Mouse (Mus musculus) spleen, adult 12 weeks (tissue): ENCODE results near the gene Spats2l.

Source experiments
- DNase-seq: peaks from one replicate; pipeline ENCODE4 v3.0.0; 2022; ENCODE audit warnings: low spot score

The Spats2l gene

DNA sequence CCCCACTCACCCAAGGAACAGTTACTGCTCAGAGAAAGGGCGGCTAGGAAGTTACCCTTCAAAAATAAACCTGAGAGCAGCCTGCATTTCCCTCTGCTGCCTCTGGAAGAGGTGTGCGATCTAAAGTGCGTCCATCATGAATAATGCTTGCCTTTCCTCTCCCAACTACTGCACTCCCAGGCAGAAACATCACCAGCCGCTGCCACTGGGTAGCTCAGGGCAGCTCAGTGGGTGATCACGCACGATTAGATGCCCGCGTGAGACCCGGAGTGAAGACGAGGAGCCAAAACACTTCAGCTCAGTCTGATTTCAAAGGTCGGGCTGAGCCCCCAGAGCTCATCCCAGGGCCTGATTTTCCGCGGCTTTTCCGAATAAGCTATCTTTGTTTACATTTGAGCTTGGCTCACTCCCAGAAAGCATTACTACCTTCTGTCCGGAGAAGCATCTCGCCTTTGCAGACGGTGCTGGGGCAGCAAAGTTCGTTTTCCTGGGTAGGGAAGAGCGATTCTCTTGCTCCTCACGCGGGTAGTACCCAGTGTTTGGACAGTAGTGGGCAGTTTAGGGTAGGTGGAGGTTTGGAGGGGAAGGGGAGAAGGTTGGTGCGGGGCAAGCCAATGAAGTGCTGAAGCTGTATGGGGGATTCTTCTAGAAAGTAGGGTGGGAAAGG is at the start of gene Spats2l:
Gene Spats2l (plus strand): TSS at position 162 of the 667 bp plus-strand sequence.
- no peak for DNase-seq

DNA sequence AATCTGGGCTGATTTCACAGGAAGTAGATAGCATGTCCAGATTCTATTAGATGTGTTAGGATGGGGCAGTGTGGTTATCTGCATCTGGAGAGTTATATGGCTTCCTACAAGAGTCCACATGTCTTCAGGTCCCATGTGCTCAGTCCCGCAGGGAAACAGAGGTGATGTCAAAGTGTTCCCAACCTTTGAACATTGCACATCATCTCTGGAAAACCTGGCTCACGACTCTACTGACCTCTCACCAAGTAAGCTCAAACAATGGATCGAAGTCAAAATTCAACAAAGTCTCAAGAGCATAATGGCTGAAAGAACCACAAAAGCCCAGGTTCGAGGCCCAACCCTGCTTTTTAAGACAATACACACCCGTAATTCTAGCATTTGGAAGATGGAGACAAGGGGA is 48.7 kb upstream of the Spats2l start:
- no peak for DNase-seq

DNA sequence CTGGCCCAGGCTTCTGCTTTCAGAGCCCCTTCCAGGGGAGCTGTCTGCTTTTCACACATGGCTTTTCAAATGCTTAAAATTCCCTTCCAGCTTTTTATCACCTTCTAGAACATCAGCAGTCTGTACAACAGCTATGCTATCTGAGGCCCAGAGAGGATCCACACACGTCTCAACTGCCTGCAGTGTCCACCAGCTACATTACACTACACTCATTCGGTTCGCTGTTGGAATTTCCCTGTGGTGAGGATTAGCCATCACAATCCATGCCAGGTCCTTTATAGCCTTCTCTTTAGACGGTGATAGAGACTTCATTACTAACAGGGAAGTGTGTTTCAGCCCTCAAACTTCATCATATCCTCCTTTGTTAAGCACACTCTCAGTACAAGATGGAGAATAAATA is 38.1 kb upstream of the Spats2l start:
- no peak for DNase-seq

DNA sequence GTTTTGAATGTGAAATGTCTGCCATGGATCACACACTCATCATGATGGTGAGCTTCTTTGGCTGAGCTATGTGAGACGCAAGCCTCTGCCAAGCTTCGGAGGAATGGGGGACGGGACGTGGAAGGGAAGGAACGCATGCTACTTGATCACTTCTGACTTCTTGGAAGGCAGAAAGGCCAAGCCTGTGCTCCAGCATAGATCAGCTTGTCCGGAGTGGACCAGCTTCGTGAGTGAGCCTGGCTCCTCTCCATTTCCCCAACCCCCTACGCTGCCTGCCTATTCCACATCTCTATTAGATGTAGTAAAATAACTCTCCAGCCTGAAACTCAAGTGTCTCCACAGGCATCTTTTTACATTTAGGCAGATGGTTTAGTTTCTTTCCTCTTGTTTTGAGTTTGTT is 32.2 kb upstream of the Spats2l start:
- DNase-seq = no peak

DNA sequence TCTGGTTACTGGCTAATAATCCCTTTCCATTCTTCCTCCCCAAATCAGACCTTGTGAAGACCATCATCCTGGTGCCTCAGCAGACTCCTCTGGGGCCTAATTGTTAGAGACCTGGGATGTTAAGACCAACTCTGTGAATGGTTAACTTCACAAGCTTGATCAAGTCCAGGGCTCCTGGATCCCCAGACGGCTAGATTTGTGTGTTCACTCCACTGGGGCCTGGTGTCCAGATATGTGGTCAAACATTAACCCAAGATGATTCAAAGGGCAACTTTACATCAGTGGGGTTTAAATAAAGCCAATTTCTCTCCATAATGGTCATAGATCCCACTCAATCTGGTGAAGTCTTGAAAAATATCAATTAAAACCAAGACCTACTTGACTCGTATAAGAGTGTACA is 31.7 kb upstream of the Spats2l start:
- no peak for DNase-seq

DNA sequence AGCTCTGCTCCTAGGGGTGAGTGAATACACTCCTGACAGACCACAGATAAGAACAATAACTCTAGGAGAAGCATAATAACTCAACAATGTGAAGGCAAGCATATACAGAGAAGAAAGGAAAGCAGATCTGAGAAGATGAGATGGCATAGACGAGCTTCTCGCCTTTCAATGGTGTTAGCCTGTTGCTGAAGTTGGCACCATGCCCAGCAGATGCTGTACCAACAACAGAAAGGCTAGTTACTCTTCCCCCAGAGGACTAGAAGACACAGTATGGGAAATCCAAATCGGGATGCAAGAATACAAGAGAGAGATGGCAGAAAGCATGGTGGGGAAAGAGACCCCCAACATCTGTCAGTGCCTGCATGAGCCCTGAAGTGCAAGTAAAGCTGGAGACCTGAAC is 22.2 kb upstream of the Spats2l start:
- no peak for DNase-seq

DNA sequence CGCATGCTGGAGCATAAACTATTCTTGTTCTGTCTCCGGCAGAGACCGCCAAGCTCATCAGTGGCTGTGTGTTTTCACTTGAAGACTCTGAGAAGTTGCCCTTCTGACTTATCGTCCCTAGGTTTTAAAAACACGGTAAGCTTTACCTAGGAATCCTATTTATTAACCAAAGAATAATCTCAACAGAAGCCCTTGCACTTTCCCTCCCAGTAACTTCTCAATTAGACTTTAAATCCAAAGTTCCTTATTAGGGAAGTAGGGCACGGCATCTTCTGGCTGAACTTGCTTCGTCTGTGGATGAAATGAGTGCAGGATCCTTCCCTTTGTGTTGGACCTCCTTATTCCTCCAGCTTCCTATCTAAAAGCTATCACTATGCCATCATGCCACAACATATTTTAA is 7.6 kb upstream of the Spats2l start:
- no peak for DNase-seq

DNA sequence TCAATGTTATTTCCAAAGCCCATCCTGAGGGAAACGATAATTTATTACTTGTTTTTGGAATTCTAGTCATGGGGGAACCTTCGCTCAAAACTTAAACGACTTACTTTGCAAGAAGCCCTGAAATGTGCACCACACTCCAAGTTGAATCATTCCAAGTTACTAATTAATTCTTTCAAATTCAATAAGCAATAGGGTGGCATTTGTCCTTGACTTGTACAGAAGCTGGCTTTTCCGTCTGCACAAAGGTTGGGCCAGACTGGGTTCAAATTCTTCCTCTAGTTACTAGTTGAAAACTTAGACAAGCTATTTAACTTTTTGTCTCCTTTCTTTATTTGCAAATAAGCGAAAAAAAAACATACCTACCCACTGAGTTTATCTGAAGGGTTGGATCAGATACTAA is 636 bp upstream of the Spats2l start:
- no peak for DNase-seq

DNA sequence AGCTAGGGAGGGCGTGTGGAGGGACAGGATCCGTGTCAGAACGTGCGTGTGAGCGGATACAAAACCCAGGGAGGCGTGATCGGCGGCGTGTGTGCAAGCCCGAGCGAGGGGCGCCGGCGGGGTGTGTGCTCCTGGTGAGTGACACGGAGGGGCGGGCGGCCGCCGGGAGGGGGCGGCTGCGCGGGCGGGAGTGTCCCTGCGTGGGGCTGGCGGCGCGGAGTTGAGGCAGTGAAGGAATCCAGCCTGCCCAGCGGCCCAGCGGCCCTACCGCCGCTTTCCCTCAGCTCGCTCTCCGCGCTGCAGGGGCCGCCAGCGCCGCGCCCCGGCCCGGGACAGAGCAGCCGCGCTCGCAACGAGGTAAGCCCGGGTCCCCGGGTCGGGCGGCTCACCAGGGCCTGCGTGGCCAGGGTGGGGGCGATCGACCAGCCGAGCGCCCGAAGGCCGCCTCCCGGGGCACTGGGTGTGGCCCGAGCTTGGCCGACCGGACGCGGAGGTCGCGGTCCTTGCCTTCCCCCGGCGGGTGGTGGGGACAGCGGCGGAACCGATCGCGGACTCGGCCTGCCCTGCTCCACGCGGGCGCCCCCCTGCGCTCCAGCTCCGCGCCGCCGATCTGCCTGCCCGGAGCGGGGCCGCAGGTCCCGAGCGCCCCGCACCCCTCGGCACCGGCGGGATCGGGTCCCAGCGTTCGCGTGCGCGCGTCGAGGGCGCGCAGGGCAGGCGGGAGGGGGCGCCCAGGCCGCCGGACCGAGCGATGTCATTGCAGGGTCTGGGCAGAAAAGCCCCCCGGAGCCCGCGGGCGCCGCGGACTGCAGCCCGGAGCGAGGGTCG is 920 bp downstream of the Spats2l start:
- no peak for DNase-seq

DNA sequence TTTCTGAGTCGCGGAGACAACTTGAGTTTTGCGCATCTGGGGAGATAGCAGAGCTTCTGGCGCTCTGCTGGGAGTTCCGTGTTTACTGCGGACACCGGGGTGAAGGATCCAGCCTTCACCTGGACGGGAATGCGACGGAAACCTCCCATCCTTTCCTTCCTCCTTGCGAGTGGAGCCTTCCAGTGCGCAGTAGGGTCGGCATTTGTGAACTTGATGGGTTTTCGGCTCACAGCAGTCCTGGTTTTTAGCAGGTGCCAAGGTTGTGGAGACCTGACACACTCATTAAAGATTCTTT is 1.5 kb downstream of the Spats2l start:
- no peak for DNase-seq

DNA sequence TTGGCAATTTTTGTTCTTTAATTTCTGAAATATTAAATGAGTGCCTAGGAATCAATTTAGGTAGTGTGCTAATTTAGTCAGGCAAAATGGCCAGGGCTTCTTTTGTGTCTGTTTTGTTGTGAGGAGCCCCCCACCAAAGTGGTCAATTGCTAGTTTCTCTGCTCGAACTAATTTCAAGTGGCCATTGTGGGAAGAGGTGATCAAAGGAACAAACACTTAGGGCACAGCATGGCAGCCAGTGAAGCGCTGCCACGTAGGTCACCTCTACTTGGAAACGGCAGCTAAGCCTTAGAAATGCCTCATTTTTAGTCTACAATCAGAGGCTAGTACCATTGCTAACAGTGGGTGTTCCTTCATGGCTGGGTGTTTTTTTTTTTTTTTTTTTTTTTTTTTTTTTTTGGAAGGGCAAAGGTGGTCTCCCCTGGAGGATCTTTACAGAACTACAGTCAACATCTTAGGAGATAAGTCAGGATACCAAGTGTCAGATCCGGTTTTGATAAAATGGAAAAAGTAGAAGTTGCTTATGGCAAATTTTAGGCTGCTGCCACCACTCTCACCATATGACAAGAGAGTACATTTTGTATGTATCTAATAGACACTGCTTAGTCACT is 2.8 kb downstream of the Spats2l start:
- DNase-seq = no peak

DNA sequence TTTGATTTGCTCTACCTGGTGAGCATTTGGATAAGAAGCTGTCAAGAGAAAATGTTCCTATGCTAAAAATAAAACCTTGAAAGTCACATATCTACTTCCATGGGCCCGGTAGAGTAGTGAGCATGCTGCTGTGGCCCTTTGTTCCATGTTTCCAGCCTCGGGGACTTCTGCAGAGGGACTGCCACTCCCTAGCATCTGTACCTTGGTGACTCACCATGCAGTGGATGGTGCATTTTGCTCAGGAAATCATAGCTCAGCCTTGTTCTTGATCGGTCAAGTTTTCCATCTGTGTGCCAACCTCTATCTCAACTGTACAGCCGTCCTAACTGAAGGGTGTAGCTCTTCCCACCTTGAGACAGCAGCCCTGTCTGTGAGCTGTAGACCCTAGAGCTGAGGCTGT is 10.3 kb downstream of the Spats2l start:
- no peak for DNase-seq

DNA sequence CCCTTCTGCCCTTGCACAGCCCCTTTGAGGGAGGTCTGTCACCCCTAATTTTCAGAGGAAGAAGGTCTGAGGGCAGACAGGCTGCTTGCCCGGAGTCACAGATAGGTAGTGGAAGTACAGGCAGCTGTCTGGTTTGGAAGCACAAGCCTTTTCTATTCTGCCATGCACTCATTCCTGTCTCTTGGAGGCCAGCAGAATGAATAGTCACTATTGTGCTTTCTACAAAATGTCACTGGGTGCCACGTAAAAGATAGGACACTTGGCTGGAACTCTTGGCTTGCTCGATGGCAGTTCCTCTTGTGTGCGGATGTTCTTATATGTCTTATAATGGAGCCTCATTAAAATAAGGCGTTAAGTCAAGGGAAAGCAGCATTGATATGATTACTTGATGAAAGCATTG is 15.9 kb downstream of the Spats2l start:
- no peak for DNase-seq

DNA sequence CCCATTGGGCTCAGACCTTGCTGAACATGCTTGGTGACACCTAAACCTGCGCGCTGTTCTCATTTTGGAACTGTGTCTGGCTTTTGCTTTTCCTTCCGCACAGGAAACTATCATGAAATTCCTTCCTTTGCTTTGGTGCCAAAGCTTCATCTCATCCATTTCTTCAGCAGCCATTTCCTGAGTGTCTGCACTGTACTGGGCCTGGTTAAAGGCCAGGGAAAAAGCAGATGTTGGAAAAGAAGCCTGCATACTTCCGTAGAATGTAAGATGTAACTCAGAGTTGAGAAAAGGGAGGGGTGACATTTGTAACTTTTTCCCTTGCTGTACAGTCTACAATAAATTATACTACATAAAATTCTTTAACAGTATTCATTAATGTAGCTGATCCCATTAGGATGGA is 18.2 kb downstream of the Spats2l start:
- no peak for DNase-seq

DNA sequence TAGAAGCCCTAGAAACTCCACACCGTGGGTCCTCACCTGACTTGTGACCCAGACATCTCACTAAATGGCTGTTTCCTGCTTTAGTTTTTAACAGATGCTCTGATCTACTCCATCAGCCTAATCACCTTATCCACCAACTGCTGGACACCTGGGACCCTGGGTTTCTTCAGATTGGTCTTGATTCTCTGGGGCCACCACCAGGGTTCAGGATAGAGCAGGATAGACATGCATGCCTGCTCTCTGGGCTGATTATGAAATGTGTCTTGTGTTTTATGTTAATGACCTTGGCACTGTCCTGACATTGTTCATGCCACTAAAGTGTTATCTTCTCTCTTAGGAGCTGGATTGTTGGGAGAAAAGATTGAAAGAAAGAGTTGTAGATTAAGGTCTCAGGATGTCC is 21.9 kb downstream of the Spats2l start:
- no peak for DNase-seq

DNA sequence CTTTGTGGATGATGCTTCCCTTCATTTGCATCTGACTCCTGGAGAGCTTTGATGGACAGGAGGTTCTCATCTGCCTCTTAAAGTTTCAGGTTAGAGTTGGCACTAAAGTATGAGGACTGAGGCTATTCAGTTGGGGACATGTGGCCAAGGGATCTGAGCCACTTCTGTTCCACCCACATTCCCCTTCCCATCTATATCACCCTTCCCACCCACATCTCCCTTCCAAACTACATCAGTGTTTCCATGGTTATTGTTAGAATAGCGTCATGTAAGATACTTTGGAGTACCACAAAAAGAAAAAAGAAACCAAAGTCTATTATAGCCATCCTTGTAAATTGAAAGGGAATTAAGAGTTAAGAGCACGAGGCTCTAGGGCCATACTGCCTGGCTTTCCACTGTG is 25.4 kb downstream of the Spats2l start:
- no peak for DNase-seq

DNA sequence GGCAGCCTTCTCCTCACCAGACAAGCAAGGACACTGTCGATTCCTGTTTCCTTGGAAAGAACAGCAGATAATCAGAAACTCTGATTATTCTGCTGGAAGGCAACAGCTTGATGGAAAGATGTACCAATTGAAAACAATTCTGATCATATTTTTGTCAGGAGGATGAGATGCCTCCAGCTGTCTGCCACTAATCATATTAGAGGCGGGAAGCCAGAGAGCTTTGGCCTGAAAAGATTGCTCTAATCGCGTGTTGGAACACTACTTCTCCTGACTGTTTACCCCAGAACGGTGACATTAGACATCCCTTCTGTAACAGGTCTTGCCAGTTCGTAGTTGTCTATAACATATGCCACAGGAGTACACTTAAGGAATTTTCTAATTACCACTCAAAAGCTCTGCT is 26.9 kb downstream of the Spats2l start:
- DNase-seq = no peak

DNA sequence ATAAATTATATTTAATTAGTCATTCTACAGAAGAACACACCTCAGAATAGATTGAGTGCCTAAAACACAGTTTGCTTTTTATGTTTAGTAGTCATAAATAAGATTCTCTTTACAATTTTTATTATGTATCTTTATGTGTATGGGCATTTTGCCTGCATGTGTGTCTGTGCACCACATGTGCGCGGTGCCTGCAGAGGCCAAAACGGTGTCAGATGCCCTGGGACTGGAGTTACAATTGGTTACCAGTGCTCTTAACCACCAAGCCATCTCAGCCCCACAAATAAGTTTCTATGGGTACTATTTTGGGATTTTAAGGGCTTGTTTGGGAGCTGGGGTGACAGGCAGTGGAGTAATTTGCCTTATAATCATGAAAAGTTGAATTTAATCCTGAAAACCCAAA is 32.2 kb downstream of the Spats2l start:
- no peak for DNase-seq

DNA sequence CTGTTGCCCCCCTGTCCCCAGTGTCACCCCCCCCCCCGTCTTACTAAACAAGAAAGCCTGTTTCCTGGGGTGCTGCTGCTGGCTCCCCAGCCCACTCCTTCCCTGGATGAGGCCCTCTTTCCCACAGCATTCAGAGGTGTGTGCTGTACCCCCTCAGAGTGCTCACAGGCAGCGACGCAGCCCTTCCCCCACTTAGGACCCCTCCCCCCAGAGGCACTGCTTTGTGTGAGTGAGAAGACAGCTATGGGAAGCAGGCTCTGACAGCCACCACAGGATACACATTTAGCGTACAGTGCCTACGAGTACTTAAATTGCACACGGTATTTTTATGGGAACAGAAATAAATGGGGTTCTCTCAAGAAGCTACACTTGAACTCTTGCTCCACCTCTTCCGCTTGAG is 33.9 kb downstream of the Spats2l start:
- no peak for DNase-seq

DNA sequence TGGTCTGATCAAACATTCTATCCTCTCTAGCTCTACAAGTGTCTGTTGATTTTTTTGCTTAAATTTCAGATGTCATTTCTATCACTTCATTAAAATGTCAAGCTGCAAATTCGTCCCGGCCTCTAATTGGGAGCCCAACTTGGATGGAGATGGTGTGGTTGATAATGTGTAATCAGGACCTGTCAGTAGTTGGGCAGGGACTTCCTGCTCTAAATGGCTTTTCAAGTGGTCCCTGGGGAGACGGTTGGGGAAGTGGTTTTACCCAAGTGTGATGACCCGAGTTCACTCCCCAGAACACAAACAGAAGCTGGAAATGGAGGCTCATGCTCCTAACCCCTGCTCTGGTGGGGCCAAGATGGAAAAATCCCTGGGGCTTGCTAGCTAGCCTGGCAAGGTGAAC is 36.3 kb downstream of the Spats2l start:
- DNase-seq = no peak

DNA sequence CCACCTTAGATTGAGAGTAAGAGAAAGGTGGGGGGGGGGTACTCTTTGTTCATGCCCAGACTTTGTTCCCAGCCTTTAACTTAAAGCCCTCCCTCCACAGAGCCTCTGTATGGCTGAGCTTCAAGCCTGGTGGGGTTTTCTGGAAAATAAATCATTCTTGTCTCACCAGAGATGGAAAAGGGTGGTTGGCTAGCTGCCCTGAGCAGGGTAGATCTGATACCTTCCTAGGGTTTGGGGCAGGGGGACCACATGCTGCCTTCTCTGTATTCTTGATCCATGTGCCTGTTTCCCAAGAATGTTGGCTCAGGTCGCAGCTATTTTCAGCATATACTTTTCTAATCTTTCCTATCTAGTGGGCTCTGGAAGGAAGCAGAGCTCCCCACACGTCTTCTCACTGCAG is 43.1 kb downstream of the Spats2l start:
- DNase-seq = no peak

DNA sequence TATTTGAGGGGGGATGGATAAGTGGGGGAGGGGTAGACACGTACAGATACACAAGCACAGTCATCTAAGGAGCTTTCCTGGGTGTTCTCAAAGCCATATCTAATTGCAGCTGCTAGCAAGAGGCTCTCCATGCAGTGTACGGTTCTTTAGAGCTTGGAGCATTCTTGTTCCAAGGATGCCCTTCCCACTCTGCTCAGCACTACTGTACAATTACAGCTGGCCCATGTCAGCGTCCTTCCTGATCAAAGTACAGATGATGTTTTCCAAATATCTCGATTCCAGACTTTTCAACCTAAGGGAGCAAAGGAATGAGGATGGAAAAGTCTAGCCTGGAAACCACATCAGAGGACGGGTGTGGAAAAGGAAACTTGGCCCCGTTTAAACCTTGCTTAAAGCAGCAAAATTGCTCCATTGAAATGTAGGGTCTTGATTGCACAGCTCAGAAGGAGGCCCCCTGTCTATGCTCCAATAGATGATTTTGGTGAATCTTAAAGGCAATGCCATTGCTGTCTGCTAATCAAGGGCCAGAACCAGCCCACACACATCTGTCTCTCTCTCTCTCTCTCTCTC is 46.6 kb downstream of the Spats2l start:
- no peak for DNase-seq
